Mouse (Mus musculus) CD4-positive helper T cell, adult 2 months (primary cell): ENCODE data around the gene Tagap1.
"Not testable (repeated sequence)": the region's sequence is repeated elsewhere in the genome, so short reads cannot be mapped to it uniquely, and the experiment has no call there.

Experiments
- DNase-seq: peaks from one replicate; pipeline ENCODE4 v3.0.0-alpha.2; 2012; ENCODE audit warnings: low read depth, missing footprints, low spot score

Tagap1 gene

DNA sequence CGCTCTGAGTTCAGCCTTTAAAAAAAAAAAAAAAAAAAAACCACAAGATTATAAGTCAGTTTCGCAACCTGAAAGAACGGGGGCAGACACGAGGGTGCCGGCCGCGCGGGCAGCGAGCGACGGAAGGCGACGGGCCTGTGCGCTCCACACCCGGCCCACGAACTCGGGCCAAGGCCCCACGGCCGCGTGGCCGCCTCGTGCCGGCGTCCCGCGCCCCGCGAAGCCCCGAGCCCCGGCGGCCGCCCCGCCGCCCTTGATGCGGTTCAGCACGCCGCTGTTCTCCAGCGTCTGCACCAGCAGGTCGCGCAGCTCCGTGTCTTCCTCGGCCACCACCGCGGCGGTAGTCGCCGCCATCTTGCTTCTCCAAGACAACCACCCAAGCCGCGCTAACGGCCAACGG lies at the start of gene Tagap1:
Gene Tagap1, minus strand, starts transcription at position 381 of the 400 bp plus-strand sequence.
- peak; percentile 65 for DNase-seq

DNA sequence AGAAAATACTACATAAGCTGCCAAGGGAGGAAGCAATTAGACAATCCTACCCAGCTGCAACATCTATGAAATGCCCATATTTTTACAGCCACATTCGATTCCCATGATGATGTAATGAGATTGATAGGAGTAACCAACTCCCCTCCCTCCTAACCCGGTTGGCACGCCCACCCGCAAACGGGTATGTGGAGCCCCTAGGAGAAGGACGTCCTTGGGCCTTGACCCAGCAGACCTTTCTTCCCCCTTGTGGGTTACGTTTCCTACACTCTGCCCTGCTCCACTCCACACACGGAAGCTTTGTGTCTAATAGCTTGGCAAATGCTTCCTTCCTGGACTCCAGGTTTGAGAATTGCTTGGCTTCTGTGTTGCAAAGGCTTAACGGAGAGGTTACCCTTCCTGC lies 48.9 kb upstream of the Tagap1 start:
- not testable (repeated sequence) for DNase-seq

DNA sequence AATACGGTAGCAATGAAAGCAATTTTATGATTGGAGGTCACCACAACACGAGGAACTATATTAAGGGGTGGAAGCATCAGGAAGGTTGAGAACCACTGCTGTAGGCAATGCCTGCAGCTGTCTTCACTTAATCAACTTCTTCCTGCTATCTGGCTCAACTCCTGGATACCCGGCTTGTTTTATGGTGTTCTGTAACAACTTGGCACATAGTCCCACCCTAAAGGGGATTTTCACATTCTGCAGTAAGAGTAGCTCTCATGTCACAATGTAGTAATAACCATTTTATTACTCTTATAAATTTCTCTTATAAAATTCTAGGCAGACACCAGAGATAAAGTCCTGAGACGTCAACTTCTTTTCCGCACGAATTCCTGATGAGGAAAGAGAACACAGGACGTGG lies 48.5 kb upstream of the Tagap1 start:
- not testable (repeated sequence) for DNase-seq

DNA sequence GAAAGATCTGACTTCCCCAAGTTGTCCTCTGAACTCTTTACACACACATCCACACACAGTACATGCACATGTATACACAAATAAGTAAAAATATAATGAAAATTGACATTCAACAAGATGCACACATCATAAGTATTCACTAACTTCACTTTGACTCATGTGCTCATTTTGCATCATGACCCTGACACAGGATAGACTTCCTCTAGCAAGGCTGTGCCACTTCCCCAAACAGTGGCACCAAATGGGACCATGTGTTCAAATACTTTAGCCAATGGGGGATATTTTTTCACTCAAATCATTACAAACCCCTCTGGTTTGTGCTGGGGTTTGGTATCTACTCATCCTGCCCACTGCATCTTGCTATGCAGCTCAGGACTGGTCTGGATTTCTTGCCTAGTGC lies 47.9 kb upstream of the Tagap1 start:
- DNase-seq = not testable (repeated sequence)

DNA sequence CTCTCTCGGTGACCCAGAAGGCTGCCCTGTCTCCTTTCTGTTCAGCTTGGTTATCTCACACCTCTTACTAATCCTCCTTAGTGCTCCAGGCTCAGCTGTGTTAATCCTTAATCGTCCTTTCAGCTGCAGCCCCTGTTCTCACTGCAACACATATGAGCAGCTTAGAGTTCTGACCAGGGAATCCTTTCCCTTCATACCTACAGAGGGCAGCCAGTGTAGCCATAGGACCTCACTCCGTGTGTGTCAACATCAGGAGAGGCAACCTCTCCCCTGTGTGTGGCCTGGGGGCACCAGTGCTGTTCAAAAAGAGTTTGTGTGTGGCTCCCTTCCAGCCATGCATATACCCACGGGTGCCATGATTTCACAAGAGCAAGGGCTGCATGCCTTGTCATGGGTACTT lies 44.7 kb upstream of the Tagap1 start:
- DNase-seq = not testable (repeated sequence)

DNA sequence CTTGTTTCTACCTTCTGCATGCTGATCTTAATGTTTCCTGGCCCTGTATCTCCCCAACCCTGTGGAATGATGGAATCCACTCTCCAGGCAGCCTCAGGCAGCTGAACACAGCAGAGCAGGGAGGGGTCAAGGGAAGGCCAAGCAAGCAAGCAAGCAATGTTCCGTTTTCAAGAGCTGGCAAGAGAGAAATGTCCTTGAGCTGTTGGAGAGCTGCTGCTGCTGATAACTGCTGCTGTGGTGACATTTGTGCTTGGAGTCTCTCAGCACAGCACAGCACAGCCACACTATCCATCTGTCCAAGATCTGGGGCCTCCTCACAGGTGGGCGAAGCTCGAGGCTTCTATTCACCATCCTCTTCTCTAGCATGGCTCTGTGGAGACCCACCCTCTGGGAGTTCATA lies 42.4 kb upstream of the Tagap1 start:
- DNase-seq = not testable (repeated sequence)

DNA sequence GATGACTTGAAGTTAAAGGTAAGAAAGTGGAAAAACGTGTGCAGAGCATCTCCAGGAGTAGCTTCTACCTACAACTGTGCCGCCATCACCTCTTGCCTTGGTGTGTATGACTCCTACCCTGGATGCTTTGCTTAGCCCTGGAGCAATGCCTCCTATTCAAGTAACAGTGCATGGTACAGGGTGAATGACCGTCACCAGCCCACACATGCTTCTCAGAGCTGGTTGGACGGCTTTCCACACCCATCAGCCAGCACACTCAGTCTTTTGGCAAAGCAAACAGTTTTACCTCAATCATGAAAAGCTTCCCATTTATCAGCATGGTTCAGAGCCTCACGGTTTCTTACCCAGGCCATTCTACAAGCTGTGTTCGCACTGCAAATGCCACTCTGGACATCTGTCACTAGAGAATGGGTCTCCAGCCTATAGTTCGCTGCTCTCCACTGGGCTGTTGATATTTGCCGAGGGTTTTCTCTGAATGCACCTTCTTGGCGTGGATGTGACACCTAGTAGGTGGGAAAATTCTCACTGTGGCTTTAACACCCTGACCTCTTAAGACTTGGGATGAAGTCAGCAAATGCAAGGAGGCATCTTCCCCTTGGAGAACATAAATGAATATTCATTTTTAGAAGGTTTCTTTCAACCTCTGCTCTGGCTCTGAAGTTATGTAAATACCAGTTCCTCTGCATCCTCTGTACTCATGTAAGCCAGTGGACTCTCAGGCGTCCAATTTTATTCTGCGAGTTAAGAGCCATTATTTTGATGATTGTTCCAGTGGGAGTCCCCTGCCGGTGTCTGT lies 41.0 kb upstream of the Tagap1 start:
- DNase-seq = not testable (repeated sequence)

DNA sequence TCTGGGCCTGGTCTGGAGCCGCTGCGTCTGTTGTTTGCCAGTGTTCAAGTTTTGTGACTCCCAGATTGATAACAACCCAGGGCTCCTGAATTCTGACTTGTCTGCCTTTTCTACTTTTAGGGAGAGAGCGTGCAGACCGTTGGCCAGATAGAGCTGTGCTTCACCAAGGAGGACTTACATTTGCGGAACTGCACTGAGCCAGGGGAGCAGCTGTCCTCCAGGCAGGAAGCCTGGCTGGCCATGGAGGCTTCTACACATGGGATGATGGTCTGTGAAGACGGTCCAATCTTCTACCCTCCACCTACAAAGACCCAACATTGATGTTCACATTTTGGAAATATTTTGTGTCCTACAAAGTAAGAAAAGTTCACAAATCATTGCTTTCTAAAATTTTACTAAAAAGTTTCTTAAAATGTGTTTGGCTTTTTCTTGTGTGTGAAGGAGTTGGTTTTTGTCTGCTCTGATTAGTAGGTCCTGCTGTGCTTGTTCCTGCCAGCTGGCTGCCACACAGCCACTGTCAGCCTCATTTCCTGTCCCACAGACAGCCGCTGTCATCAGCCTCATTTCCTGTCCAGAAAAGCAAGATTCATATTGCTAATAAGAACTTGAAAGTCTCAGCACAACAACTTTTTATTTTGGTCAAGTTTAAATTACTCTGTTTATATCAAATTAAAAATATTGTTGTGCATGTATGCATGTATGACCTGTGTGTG lies 37.0 kb upstream of the Tagap1 start:
- DNase-seq = not testable (repeated sequence)

DNA sequence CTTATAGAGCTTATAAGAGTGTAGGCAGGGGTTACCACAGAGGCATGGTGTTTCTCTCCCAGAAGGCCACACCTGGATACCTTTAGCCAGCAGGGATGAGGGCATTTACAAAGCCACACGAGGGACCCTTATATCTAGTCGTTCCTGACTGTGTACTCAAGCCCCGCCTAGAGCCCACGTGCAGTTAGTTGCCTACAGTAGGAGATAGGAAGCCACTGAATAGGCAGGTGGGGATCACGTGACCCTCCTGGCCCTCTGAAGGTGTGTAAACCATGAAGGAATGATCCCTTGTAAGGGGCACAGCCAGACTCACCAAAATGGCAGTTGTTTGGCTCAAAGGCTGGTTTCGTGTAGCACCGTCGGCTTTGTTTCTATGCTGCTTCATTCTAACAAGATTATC lies 35.9 kb upstream of the Tagap1 start:
- not testable (repeated sequence) for DNase-seq

DNA sequence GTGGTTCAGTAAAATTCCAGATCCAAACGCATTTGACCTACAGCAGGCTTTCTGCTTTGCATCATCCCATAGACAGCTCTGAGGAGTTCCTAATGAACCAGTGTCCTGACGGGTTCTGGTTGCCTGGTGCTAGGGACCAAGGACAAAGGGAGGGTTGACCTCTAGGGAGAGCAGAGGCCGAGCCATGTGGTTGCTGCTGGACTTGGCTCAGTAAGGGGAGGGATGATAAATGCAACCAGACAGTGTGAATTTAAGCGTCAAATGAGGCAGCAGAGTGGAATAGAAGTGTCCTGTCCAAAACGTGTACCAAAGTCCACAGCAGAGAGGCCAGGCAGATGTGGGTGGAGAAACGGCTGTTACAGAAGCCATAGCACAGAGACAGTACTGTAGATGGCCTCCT lies 34.5 kb upstream of the Tagap1 start:
- DNase-seq = not testable (repeated sequence)

DNA sequence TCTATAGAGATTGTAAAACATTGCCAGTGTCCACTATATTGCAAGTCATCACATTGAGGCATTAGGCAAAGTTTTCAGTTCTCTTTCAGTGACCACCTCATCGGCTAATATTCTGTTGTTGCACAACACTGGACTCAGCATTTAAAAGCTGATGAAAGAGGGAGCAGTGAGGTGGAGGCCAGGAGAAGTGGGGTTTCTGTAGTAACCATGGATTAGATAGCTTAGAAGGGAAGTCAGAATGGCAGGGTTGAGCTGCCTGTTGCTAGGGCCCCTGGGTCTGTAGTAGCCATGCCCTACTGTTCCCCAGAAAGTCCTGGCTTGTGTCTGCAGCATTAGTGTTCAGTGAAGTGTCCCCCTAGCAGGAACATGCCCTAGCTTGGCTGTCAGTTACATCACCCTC lies 25.2 kb upstream of the Tagap1 start:
- not testable (repeated sequence) for DNase-seq

DNA sequence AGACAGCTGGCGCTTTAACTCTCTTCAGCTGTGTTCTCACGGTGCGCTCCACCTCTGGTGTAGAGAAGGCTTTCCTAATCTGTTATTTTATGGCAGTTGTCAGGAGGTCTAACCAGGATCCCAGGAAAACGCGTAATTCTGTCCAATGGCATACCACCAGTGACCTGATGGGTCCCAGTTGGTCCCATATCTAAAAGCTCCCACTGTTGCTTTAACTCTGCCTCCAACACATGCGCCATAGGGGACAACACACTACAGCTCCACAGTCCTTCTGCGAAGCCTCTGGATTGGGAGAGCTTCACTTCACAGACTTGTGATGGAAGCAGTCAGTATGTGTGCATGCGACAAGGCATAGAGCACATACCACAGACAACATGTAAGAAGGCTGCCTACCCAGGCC lies 19.2 kb upstream of the Tagap1 start:
- not testable (repeated sequence) for DNase-seq

DNA sequence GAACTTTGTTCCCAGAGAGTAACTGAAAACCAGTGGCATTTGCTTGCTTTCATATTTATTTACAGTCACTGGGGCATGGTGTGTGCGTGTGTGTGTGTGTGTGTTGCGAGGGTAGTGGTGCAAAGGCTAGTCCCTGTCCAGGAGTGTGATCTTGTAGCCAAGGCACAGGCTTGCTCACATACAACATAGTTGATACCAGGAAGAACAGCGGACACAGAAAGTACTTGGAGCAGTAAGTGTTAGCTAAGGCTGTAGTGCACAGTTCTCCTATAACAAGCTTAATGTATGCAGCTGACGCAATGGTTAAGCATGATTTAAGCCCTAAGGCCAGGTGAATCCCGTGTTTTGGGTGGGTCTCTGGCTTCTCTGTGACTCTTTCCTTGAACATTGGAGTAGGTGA lies 18.4 kb upstream of the Tagap1 start:
- peak; percentile 11 for DNase-seq

DNA sequence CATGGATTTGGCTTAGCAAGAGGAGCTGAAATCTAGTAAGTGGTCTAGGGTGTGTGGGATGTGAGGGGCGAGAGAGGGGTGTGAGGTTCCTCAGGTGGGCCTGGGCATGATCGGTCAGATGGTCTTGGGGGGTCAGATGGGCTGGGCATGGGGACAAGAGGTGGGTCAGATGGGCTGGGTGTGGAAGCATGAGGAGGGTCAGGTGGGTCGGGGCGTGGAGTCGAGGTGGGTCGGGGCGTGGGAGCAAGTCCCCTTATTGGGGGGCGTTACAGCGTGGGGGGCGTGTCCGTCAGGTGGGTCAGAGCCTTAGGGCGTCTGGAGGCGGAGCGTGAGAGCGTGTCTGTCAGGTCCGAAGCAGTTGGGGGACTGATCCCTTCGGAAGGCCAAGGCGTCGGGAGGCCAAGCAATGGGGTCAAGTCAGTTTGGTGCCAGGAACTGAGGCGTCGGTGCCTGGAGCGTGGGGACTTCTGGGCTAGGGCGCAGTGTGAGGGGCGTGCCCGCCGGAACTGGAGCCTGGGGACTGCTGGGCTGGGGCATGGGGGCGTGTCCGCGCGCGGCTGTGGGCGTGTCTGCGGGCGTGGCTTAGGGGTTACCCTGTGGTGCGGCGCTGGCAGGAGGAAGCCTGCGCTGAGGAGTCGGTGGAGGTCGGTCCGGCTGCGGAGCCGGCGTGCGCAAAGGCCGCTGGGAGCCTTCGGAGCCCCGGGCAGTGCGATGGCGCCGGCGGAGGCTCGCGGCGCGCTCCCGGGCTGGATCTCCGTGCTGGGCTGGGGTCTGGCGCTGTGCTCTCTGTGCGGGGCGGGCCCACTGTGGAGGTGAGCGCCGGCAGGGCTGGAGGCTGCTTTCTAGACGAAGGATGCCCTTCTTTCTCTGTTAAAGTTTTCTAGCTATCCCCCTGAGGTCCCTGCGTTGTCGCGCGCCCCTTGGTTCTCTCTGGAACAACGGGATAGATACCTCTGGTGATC lies 17.6 kb upstream of the Tagap1 start, which contains the start of gene Gm49721:
Gene Gm49721, plus strand, starts transcription at position 618 of the 962 bp plus-strand sequence.
- DNase-seq = peak; percentile 51

DNA sequence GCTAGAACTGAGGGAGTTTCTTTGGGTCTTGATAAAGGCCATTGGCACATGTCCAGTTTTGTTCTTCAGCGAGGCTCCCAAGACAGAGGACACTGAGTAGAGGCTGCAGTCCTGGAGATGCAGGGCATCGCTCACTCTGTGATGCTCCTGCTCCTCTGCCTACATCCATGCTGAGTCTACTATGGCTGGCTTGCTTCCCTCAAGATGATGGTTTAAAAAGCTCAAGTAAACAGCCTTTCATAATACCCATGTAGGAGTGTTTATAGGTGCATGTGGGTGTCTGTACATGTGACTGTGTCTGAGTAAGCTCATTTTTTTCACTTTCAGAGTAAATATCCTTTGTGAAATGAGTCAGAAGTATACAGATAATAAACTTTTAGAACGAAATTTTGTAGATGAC lies 14.0 kb upstream of the Tagap1 start:
- DNase-seq = not testable (repeated sequence)

DNA sequence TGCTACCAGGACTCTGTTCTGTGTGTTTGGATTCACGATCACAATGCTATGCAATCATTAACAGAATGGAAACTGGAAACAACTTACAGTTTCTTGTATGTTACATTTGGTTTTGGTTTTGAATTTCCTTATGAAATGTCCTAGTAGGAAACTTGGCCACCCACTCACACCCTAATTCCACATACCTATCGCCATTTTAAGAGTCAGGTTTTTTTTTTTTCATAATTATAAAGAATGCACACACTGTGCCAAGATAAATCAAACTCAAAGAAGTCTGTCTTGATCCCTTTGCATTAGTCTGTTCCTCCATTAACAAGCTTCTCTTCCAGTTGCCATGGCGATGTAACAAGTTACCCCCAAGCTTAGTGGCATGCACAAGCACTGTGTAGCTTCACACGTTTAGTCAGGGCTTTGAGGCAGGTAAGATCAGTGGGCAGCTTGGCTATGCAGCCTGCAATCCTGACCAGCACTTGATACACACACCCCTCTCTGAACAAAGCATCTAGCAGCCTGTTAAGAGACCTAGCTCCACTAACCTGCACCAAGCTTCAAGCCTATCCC lies 12.0 kb upstream of the Tagap1 start:
- not testable (repeated sequence) for DNase-seq

DNA sequence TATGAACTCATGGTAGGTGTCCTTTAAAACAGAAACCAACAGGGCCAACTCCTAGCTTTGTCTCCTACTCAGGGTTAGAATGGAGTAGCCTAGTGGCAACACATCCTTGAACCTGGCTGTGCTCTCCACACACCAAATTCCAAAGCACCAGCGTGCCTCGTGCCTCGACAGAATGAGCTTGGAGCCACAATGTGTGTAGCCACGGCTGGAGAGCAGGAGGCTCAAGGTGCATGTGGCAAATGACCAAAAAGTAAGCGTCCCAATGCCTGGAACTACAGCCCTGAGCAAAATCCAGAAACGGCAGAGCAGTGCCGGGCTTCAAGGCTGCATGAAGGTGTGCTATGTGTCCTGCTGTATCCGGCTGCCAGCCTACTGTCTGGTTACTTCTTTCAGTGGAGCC lies 10.3 kb upstream of the Tagap1 start:
- DNase-seq = not testable (repeated sequence)

DNA sequence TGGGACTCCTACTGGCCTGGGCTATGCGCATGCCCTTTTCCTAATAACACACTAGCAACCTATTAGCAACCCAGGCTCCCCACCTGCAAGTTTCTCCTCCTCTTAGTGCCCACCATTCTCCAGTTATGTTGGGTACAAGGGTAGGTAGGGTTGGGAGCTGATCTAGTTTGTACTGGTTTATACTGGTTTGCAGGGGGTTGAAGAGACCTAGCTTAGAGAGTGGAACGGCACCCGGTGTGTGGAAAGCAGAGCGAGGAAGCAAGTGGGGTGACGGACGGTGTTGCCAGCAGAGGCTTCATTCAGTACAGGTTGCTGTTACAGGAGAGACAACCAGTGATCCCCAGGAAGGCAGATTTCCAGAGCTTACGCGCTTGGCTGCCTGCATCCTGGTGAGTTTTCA lies 9.4 kb upstream of the Tagap1 start, which contains the start of gene Rnaset2b:
Gene Rnaset2b, plus strand, starts transcription at position 301 of the 400 bp plus-strand sequence.
- DNase-seq = not testable (repeated sequence)

DNA sequence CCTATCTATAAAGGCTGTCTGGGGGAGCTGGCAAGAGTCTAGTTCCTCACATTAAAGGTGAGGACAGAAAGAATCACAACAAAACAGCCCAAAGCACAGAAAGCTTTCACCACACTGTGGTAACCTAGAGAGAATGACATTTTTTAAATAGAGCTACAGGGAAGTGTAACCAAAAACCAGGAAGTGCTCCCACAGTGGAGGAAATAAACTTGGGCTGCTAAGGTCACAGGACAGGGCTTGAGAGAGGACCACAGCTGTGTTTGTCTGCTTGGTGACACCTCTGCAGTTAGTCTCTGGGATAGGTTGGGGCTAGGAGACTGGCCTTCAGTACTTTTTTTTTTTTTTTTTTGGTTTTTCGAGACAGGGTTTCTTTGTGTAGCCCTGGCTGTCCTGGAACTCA lies 6.7 kb upstream of the Tagap1 start:
- DNase-seq = not testable (repeated sequence)

DNA sequence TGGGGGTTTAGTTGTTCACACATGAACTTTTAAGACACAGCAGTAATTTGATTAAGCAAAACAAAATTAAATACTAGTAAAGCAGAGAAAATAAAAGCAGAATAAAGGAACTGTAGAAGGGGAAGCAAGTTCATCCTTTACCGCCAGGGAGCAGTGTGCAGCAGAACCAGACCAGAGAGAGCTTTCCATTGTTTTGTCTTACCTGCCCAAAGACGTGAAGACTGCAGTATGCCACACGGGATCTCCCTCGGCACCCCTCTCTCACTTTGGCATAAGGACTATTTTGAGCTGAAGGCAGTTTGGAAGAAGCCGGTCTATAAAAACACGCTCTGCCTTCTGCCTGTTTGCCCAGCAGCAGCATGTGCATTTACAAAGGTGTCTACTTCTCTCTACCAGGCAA lies 4.4 kb upstream of the Tagap1 start:
- peak; percentile 46 for DNase-seq

DNA sequence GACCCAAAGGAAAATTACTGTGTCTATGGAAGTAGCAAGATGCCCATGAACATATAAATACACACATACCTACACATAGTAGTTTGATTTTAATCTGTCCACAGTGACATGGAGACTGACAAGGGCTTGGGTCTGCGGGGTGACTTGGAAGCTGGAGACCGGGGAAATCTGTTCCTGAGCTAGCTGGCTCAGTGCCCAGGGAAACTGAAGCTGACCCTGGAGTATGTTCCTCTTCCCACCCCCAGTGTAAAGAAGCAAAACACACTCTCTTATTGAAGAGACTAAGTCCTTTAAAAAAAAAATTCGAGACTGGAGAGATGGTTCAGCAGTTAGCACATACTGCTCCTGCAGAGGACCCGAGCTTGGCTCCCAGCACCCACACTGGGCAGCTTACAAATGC lies 2.0 kb upstream of the Tagap1 start:
- DNase-seq = not testable (repeated sequence)
